Mouse (Mus musculus) cerebellum, adult 2 months (tissue): ENCODE data around the gene Tmed1. TPM values are rescaled to one million over a fixed set of nuclear protein-coding genes. Genes with fewer than 3 reads are reported as not detected.
A peak's percentile ranks its signal among the peaks of the same experiment; 100 is the strongest.
"Not testable (repeated sequence)": the region's sequence is repeated elsewhere in the genome, so short reads cannot be mapped to it uniquely, and the experiment has no call there.

Experiments
- DNase-seq, 2 experiments: peaks; one replicate each; pipeline ENCODE4 v3.0.0; 2021
- H3K27ac ChIP-seq: fragments of 200-500 bp; 2 replicates; pipeline ENCODE4 v1.5.1; 2012; ENCODE audit warnings: low read length, control low read depth, inconsistent platforms; ENCODE audit not compliant: insufficient read depth
- H3K27me3 ChIP-seq: fragments of 200-500 bp; 2 replicates; pipeline ENCODE4 v1.6.1; 2012; ENCODE audit warnings: inconsistent platforms, mild to moderate bottlenecking, low read length, moderate library complexity; ENCODE audit not compliant: control insufficient read depth, insufficient read depth
- H3K4me1 ChIP-seq: fragments of 200-500 bp; 2 replicates; pipeline ENCODE4 v1.6.1; 2011; ENCODE audit warnings: low read length; ENCODE audit not compliant: control insufficient read depth, insufficient read depth
- H3K4me3 ChIP-seq: fragments of 200-500 bp; replicated peaks from 2 replicates; pipeline ENCODE3; 2011; ENCODE audit warnings: mild to moderate bottlenecking, low read depth, low read length, control low read depth; ENCODE audit not compliant: insufficient read depth
- CTCF ChIP-seq: fragments of 200-500 bp; IDR thresholded peaks from 2 replicates; pipeline ENCODE4 v1.5.1; 2011; ENCODE audit warnings: low read depth, mild to moderate bottlenecking, control low read depth, low read length, moderate library complexity, borderline replicate concordance; ENCODE audit not compliant: insufficient read depth
- POLR2A ChIP-seq: fragments of 200-500 bp; IDR thresholded peaks from 2 replicates; pipeline ENCODE4 v1.6.1; 2011; ENCODE audit warnings: low read length, control low read depth, borderline replicate concordance; ENCODE audit not compliant: insufficient read depth
- WGBS: fragments of 180-500 bp; shearing (Covaris S2); methylation state at CpG from one replicate; pipeline ENCODE4 v1.1.7; 2018; 5-methylcytosine and 5-hydroxymethylcytosine counted together
- polyA plus RNA-seq: library from polyadenylated mRNA; depleted of rRNA; stranded (reverse); fragments of >200 nt; gene quantifications from 2 replicates; pipeline ENCODE4 v1.2.3, GENCODE M21; 2012

Gene Tmed1
- polyA plus RNA-seq, 1 experiment: 25.9 TPM

DNA sequence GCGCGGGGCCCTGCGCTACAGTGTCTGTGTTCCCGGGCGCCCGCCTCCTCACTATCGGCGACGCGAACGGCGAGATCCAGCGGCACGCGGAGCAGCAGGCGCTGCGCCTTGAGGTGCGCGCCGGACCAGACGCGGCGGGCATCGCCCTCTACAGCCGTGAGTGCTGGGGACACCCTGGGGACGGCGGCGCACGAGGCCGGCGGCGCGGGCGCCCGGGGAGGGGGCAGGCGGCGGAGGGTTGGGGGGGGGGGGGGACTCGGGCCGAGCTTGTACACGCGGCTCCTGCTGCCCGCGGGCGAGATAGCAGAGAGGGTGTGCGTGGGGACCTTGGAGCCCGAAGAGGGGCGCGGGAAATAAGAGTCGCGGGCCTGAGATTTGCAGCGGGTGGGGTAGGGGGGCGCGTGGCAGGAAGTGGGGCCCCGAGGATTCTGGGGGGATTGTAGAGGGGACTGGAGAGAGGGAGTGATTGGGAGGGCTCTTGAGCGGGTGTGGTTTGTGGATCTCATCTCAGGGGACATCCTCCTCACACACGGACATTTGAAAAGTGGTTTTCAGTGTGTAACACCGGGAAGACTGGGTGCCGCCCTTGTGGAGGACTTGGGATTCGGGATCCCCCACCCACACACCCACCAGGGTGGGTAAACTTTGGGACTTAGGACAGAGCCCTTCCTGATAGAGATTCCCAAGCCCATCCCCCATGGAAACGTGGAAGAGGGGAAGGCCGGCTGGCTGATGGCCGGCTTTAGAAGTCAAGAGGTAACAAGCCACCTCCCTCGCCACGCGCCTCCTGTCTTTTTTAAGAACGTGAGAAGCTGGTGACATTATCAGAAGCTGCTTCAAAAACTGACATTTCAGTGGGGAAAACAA, 37.3 kb upstream of the Tmed1 start:
- H3K27ac ChIP-seq: peak overlapping the region; percentile 44
- H3K4me3 ChIP-seq: peak overlapping the region; percentile 70
- H3K4me1 ChIP-seq: peaks cover 9% of the 10 kb centered on the region
- under 1% methylated on average over 47 of the region's 66 CpGs for WGBS
- H3K27me3 ChIP-seq: no peaks in the 10 kb centered on the region
- peak in 1 of 2 experiments; percentile 70 for DNase-seq
- no peak for TF ChIP-seq POLR2A
- no peak for TF ChIP-seq CTCF

DNA sequence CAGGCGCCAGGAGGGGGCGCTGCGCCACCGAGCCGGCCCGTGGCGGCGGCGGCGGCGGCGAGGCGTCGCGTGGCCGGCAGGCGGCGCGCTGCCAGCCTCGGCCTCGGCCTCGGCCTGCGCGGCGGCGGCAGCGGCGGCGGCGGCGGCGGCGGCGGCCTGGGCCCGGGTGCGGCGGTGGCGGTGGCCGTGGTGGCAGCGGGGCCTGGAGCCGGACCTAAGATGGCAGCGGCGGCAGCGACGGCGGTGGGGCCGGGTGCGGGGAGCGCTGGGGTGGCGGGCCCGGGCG, 36.7 kb upstream of the Tmed1 start, which contains the start of gene Carm1:
Carm1 (plus strand) TSS at position 106 of the 286 bp plus-strand sequence.
- Histone ChIP-seq H3K4me1 (peaks cover 9% of the 10 kb centered on the region), H3K27me3 (no peaks in the 10 kb centered on the region), H3K4me3 (peak within 1 kb of the TSS; percentile 73), H3K27ac (peak within 1 kb of the TSS; percentile 44)
- WGBS: 7% methylated on average over 41 of the region's 52 CpGs
- DNase-seq: peak in 1 of 2 experiments; percentile 79
- TF ChIP-seq POLR2A (no peak), CTCF (no peak)

DNA sequence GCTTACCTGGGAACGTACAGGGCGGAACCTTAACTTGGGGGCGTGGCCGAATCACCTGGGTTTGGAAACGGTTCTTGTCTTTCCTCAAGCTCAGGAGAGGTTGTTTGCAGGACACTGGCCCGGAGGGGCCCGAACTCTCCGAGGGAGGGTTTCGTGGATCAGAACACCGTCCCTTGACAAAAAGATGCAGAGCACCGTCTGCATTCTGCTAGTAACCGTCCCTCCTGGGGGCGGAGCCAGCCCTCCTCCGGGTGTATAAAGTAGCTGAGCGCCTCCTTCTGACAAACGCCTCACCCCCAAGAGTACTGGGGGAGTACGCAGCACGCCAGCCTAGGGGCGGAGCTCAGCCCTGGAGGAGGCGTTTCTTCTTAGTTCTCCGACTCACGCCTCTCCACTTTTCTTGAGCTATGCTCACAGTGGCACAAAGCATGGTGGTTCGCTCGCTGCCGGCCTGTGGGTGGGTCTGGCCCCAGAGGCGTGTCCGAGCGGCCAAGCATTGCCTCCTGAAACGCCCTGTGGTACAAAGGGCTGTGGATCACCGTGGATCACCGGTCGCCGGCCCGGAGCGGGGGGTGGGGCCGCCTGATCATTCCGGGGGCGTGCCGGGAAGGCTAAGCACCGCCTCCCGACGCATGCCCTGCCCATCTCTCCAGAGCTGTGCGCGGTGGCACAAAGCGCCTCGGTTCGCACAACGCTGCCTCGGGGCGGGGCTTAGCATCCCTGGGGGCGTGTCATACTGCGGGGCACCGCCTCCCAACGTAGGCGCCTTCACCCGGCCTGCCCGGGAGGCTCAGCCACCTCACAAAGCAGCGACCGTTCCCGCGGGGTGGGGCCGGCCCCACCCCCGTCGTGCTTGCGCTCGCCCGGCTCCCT, 36.1 kb upstream of the Tmed1 start:
- DNase-seq: peak; percentile 99 to 100
- Histone ChIP-seq H3K4me3 (peak overlapping the region; percentile 73), H3K27me3 (no peaks in the 10 kb centered on the region), H3K4me1 (peaks cover 5% of the 10 kb centered on the region), H3K27ac (0 out of 2 replicates have a peak overlapping the region, but pooled peaks have one; percentile 13)
- TF ChIP-seq POLR2A (0 out of 2 replicates have a peak, but pooled peaks have one; percentile 29), CTCF (peak; percentile 49; the same call in 1 of the 2 replicates)
- under 1% methylated on average over 66 of the region's 67 CpGs for WGBS

DNA sequence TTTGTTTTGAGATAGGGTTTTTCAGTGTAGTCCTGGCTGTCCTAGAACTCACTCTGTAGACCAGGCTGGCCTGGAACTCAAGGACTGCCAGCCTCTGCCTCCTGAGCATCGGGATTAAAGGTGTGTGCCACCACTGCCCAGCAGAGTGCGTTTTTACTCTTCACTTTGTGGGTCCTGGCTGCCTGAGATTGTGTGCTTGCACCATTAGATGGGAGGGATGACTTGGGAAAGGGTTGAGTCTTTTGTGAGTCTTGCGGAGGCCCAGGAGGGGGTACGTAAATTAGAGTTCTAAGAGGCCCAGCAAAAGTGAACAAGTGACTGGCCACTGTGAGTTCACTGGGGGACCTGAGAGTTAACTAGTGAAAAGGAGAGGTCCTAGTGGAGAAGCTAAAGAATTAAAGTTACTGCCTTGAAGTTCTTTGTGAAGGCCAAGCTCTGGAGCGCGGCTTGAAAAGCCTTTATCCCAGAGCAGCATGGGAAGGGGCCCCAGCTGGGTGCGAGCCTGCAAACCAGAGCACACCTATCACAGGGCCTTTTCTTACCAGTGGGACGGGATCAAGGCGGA, 35.4 kb upstream of the Tmed1 start:
- DNase-seq: peak in 1 of 2 experiments; percentile 22
- Histone ChIP-seq H3K4me1 (peaks cover 1% of the 10 kb centered on the region; the same call in 1 of the 2 replicates), H3K4me3 (peak overlapping the region; percentile 73), H3K27me3 (no peaks in the 10 kb centered on the region), H3K27ac (no peak overlapping the region)
- 20% methylated on average over 9 of the region's 9 CpGs for WGBS
- TF ChIP-seq CTCF (no peak), POLR2A (no peak)

DNA sequence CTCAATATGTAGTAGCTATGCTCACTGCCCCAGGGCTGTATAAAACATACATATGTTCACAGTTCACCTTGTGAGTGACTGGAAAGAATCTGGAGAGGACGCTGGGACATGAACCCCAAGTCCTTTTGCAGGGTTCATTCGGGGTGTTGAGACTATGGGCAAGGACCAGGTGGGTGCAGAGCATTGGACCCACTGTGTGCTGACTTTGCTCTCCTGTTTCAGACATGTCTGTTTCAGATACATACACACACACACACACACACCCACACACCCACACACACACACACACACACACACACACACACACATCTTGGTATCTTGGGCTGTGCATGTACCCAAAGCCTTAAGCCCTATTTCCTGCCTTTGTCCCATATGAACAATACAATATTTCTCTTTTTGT, 31.9 kb upstream of the Tmed1 start:
- H3K27ac ChIP-seq, H3K27me3 ChIP-seq, H3K4me3 ChIP-seq, H3K4me1 ChIP-seq, DNase-seq: not testable (repeated sequence)
- WGBS: 86% methylated on average over 2 of the region's 2 CpGs

DNA sequence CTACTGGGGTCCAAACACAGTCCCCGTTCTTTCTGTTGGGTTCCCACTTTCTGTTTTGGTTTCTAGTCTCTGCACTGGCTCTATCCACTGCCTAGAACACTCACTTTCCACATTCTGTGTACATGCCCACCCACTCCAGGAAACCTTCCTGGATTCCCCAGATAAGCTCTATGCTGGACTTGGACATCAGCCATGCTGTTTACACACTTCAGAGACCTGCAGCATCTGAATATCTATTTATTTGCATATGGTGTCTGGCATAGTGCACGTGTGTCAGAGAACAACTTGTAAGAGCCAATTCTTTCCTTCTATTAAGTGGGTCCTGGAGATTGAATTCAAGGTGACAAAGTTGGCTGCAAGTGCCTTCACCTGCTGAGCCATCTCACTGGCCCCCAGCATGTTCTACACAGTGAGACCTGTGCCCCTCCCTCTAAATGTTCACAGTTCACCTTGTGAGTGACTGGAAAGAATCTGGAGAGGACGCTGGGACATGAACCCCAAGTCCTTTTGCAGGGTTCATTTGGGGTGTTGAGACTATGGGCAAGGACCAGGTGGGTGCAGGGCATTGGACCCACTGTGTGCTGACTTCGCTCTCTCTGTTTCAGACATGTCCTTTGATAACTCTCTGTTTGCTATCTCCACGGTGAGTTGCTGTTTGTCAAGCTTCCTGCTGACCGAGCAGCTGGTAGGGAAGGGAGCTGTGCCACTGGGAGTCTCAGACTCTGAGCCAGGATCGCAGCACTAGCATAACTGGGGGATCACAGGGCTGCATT, 30.1 kb upstream of the Tmed1 start:
- Histone ChIP-seq H3K27me3 (no peaks in the 10 kb centered on the region), H3K4me1 (0 out of 2 replicates have a peak, but pooled peaks cover 3% of the 10 kb centered on the region), H3K27ac (no peak overlapping the region), H3K4me3 (no peak overlapping the region)
- DNase-seq: no peak
- no peak for TF ChIP-seq CTCF
- no peak for TF ChIP-seq POLR2A
- 37% methylated on average over 7 of the region's 7 CpGs for WGBS

DNA sequence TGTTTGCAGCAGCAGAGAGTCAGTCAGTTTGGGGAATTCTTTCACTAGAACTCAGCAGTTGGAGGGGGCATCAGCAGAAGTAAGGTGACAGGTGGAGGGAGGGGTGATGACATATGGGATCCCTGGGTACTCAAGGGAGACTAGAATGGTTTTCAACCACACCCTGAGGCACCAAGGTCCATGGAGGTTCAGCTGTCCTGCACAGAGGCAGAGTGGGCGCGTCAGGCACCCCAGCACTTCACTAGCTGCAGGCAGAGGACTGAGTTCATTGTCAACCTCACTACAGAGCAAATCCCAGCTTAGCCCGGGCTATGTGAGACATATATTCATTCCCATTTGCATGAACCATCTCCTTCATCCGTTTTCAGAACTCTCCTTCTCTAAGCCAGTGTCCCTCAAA, 27.0 kb upstream of the Tmed1 start:
- 0 out of 2 replicates have a peak, but pooled peaks cover 3% of the 10 kb centered on the region for H3K4me1 ChIP-seq
- no peak for TF ChIP-seq CTCF
- TF ChIP-seq POLR2A: no peak
- H3K27me3 ChIP-seq: no peaks in the 10 kb centered on the region; the same call in 1 of the 2 replicates
- H3K4me3 ChIP-seq: no peak overlapping the region
- no peak for DNase-seq
- 76% methylated on average over 4 of the region's 4 CpGs for WGBS
- H3K27ac ChIP-seq: no peak overlapping the region
